Mouse (Mus musculus) splenic B cell, adult 2 months (primary cell): ENCODE results near the gene Hoxd4.

Experiments used
- DNase-seq: peaks from one replicate; pipeline ENCODE4 v3.0.0-alpha.2; 2011; ENCODE audit warnings: low read depth, low spot score
- H3K27me3 ChIP-seq: 2 replicates; pipeline ENCODE4 v1.6.1; 2012; ENCODE audit warnings: mild to moderate bottlenecking, low read length, moderate library complexity, mixed read lengths; ENCODE audit not compliant: control insufficient read depth, poor library complexity, insufficient read depth, severe bottlenecking
- H3K36me3 ChIP-seq: 2 replicates; pipeline ENCODE4 v1.6.1; 2012; ENCODE audit warnings: mild to moderate bottlenecking, low read length, moderate library complexity, mixed read lengths; ENCODE audit not compliant: control insufficient read depth, poor library complexity, insufficient read depth, severe bottlenecking

The Hoxd4 gene

DNA sequence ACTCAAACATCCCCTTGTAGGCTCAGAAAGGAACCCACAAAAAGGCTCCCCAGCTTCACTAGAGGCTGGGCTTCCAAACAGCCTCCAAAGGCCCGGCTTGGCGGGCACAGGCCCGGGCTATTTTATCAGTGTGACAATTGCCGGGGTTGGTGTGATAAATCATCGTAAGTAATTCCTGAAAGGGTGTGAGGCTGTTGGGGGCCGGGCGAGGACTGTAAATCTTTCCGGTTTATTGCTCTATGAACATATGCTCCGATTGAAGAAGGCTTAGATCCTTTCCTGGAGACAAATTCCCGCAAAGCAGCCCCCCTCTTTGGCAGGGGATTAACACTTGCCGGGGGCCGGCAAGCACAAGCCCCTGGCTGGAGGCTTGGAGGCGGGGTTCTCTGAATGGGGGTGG is 22.7 kb downstream of the Hoxd4 start:
- H3K36me3 ChIP-seq = no peaks in the 10 kb centered on the region
- H3K27me3 ChIP-seq = peaks cover 2% of the 10 kb centered on the region; the same call in 1 of the 2 replicates
- no peak for DNase-seq

DNA sequence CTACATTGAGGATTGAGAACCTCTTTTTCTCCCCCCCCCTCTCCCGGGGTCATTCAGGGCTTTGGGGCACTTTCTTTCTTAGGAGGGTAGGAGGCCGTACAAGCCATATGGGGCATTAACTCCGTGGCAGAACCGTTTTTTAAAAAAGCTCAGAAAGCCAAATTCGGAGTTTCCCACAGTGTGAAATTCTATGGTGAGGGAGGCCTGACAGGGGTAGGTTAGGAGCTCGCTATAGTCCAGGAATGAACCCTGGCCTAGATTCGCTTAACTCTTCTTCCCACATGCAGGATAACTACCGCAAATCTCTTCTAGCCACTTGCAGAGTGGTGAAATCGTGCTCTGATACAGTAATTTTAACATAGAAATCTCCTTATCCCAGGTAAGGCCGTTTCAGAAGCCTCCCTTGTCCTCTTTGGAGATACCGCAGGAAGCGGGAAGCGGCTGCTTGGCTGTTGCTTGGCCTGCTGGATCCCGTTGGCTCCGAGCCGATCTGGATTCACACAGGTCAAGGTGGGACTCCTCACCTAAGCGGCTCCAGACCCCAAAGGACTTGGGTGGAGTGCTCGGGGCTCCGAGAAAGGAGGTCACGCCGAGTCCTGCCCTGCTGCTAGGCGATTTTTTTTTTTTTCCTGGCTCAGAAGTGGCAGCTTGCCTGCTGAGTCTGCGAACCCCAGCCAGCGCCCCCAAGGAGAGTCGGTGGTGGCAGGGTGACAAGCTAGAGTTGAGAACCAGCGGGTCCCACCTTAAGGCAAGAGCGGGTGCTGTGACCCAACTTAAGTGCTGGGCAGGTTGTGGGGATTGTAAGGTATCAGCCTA is 23.5 kb downstream of the Hoxd4 start:
- DNase-seq = no peak
- Histone ChIP-seq H3K27me3 (peaks cover 2% of the 10 kb centered on the region; the same call in 1 of the 2 replicates), H3K36me3 (no peaks in the 10 kb centered on the region)

DNA sequence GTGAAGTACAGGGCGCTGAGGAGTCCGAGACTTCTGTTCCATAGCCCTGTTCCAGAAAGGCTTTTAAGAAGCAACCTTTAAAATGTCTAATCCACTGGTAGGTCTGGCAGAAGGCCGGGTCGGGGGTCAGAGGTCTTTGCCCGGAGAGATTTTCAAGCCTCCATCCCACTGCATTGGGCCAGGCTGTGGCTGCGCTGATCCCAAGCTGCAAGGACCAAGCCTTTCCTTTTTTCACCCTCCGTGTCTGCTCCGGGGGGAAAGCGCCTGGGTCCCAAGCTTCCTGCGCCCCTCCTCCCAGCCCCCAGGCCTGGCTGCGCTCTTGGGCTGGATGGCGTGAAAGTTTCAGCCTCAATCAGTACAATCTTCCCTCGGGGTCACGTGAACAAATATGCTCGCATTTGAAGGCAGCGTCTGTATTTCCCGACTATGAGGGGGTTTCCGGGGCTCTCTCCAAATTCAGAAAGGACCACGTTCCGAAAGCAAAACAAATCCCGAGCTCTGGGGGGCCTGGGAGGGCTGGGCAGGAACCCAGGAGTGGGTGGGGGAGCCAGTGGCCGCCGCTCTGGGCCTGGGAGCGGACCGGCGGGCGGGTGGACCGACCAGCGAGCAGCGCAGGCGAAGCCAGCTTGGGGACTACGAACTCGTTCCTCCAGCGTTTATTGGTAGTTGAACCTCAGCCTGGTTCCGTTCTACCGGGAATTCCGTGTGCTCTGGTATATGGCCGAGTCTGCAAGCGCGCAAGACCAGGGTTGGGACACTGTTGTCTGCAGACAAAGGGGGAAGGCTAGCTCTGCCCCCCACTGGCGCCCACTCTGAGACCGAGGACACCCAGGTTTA is 24.3 kb downstream of the Hoxd4 start:
- DNase-seq = no peak
- H3K36me3 ChIP-seq = no peaks in the 10 kb centered on the region
- H3K27me3 ChIP-seq = peaks cover 2% of the 10 kb centered on the region

DNA sequence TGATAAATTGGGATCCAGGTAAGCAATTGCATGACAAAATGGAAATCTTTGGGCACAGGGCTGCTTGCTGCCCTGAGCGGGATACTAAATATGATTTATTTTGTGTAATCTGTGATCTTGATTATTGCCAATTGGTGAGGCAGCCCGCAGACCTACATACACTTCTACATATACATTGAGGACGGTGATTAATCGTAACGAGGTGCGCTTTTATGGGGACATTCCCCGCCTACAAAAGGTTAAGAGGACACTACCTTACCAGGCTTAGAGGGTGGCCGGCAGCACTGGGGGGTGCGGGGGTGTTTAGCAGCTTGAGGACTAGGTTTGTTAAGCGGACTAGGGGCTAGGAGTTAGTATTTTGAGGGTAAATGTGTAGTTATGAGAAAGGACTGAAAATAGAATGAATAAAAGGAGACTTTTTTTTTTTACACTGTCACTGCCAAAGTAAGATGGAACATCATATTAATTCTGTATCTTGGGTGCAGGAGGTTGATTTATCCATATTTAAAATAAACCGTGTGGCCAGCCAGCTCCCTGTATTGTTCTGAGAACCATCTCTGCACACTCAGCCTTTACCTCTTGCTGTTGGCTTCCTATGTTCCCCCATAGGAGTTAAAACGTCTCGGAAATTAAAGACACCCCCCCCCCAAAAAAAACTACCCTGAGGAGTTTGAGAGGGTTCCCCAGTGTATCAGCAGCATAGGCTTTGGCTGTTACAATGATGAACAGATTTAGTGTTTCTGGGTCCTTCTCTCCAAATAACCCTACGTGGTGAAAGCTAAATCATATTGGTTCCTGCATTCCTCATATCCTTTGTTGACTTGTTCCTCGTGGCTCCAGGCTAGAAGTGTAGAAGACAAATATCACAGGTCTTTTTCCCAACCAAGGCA is 25.2 kb downstream of the Hoxd4 start:
- Histone ChIP-seq H3K27me3 (peaks cover 2% of the 10 kb centered on the region), H3K36me3 (no peaks in the 10 kb centered on the region)
- DNase-seq = no peak

DNA sequence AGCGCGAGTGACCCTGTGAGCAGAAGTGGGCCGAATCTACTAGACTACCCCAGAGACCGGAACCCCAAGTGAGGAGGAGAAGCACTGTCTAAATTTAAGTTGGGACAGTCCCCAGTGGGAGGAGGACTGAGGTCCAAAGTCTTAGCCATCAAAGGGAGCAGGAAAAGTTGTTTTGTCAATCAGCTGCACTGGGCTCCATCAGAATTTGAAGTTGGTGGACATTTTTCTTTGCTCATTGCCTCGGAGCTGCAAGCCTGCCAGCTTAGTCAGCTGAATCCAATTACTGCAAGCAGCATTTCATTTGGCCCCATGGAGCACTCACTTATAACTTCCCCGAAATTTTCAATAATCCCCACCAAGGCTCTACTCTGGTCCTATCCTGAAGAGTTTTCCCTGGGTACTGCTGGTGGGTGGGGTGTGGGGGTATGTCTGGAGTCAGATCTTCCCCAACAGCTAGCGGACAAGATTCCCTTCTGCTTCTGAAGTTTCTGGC is 25.9 kb downstream of the Hoxd4 start:
- no peaks in the 10 kb centered on the region for H3K36me3 ChIP-seq
- DNase-seq = no peak
- peaks cover 2% of the 10 kb centered on the region for H3K27me3 ChIP-seq

DNA sequence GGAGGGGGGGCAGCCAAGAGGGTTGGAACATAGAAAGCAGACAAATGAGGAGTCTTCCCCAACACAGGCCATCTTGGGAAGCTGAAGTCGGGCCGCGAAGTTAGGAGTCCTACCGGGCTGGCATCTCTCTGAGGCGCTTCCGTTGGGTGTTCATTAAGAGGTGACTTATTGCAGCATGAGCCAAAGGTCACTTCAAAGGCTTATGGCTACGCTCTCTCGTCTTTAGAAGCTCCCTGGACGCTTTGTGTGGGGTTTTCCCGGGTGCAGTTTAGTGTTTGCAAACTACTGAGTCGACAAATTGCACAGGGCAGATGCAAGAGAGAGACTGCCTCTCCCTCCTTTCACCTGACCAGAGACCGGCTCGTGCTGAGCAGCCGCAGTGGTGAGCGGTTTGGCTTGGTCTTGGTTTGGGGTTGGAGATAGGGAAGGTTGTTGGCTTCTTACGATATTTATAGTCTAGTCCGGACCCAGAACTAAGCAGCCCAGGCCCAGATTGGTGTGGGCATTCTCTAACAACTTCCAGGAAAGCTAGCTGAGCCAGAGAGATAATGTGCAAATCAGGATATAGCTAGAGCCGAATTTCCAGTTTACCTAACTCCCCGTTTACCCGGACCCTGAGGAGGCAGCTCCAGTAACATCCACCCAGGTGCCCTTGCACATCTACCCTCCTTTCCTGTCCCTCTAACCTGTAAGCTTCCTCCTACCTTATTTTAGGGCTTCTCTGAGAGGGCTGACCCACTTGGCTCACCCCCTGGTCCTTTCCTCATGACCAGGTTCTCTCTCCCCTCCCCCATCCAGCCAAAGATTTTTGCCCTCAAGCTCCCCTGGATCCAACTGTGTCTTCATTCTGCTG is 27.1 kb downstream of the Hoxd4 start:
- DNase-seq = no peak
- H3K27me3 ChIP-seq = peaks cover 2% of the 10 kb centered on the region; the same call in 1 of the 2 replicates

DNA sequence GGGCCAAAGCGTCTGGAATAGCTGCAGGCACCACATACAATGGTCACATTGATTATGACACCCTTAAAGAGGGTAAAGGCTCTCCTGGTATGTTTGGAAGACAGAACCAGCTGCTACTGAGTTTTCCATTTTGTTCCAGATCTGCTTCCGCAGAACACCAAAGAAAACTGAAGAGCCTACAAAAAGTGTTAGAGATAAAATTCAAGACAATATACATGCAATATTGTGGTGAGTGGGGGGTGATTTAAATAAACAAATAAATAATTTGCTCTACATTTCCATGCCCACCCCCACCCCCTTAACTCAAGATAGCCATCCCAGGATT is 27.7 kb downstream of the Hoxd4 start:
- H3K36me3 ChIP-seq = no peaks in the 10 kb centered on the region
- DNase-seq = no peak
- peaks cover 2% of the 10 kb centered on the region; the same call in 1 of the 2 replicates for H3K27me3 ChIP-seq

More for the DNA sequence above, 27.1 kb downstream of the Hoxd4 start:
- no peaks in the 10 kb centered on the region for H3K36me3 ChIP-seq

DNA sequence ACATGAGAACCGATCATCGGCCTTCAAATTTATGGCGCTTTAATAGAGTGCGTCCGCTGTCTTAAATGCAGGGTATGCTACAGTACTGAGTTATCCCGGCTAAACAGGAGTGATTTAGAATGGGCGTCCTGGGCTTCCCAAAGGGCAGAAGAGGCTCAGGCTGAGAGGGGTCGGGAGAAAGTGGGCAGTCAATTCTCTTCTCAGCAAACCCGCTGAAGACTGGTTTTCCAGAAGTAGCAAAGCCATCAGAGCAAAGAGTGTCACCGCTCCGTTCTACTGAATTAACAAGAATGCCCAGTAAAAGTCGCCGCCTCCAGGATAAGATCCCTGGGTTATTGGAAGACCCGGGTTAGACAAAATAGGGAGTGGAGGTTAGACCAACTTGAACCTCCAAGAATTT is 28.1 kb downstream of the Hoxd4 start:
- DNase-seq = no peak
- no peaks in the 10 kb centered on the region for H3K36me3 ChIP-seq
- H3K27me3 ChIP-seq = peaks cover 2% of the 10 kb centered on the region; the same call in 1 of the 2 replicates

DNA sequence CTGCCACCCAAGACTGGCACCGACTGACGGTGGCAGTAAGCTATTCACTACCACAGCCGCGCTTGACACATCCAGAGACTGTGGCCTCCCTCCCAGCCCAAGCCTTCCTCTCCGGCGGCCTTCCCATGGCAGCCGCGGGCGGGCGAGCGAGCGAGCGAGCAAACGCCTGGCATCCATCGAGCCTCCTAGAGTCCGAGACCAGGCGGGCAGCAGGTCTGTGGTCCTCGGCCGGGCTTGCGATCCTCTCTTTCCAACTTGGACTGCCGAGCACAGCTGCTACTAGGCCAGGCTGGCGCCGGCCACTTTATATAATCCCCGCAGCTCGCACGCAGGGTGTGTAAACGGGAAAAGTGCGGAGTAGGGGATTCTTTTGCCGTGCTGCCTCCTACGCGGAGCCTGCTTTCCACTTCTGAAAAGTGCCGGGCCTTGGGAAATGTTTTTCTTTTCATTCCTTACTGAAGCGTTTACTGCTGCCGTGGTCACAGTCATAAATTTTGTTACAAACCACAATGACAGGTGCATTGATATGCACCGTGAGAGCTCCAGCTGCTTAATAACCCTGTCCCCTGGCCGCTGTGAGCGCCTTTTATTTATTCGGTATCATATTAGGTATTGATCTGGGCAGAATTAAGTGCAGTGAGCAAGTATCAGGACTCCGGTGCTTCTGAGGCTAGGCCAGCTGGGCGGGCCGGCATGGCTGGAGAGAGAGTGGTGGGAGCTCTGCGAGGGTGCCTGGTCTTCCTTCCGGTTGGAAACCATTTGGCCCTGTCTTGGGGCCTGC is 28.8 kb downstream of the Hoxd4 start:
- no peak for DNase-seq
- Histone ChIP-seq H3K27me3 (peaks cover 2% of the 10 kb centered on the region; the same call in 1 of the 2 replicates), H3K36me3 (no peaks in the 10 kb centered on the region)

DNA sequence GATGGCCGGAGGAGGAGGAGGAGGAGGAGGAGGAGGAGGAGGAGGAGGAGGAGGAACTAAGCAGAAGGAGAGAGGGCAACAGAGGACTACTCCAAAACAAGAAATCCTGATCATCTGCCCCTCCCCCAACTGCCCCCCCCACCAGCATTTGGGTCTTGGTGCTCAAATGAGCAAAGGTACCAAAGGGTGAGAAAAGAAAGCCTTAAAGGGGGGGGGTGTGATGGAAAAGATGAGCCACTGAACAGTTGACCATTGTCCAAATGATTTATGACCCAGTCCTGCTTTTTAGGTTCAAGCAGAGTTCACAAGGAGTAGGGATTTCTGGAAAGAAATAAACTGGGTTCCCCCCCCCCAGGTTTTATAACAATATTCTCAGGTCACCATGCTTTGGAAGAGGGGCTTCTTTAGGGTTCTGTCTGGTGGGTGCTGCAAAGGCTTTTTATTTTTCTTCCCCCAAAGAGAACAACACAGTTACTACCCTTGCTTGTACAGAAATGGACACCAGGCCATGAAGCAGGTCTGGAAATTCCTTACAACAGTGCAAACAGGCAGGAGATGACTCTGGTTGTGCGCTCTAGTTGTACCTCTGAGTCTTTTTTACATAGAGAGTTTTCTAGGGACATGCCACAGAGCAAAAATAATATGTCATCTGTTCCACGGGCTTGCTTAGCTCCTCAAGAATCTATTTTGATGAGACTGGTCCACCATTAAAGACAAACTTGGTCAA is 29.7 kb downstream of the Hoxd4 start:
- no peaks in the 10 kb centered on the region for H3K36me3 ChIP-seq
- H3K27me3 ChIP-seq = peaks cover 2% of the 10 kb centered on the region; the same call in 1 of the 2 replicates
- DNase-seq = no peak

DNA sequence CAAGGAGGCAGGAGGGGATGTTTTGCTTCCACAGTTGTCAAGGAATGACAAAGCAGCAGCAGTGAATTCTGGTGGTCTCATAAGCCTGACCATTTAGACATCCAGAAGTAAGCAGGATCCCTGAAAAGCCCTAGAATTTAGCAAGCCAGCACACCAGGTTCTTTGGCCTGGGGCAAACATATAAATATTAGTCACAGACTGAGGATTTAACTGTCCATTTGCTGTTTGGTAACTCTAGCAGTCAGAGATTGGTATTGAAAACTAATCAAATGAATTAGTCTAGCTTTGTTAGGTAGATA is 30.2 kb downstream of the Hoxd4 start:
- no peaks in the 10 kb centered on the region for H3K36me3 ChIP-seq
- no peak for DNase-seq
- H3K27me3 ChIP-seq = peaks cover 2% of the 10 kb centered on the region; the same call in 1 of the 2 replicates

DNA sequence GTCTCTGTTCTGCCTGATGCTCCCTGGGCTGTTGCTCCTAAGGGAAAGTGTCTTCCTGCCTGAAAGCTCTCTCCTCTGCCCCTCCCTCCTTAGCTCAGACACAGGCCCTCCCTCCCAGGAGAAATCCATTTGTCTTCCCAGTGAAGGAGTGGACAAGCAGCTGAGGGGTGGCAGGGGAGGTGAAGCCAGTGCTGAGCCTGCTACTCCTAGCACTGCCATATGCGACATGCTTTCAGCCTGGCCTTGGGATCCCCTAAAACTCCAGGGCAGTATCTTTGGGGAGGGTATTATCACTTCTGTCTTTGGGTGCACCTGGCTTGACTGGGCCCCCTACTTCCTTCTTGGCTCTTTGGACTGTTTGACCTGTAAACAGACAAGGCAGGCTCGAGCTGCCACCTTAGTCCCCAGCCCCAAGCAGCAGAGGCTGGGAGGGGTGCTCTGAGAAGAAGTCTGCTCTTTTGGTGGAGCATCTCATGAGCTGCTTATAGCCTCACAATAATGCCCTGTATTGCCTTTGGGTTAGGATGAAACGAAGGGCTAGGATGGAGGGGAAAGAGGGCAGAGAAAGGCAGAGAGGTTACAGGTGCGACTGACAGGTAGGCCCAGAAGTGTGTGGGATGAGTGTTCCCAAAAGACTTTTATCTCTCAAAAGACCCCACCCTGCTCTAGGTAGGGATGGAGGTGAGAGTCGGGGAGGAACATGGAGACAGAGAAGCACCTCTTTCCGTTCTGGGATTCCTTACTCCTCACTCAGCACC is 34.0 kb downstream of the Hoxd4 start:
- no peaks in the 10 kb centered on the region for H3K27me3 ChIP-seq
- DNase-seq = no peak
- no peaks in the 10 kb centered on the region for H3K36me3 ChIP-seq
